Mouse (Mus musculus) hindbrain, embryonic 14.5 days (tissue): ENCODE measurements around the gene Ccdc153. TPM values are rescaled to one million over a fixed set of nuclear protein-coding genes. Genes with fewer than 3 reads are reported as not detected.

Source experiments
- ATAC-seq: fragments of 200-750 bp; cut with Nextera tagmentation; 2 replicates; pipeline ENCODE4 v1.8.0; 2017; ENCODE audit warnings: moderate number of reproducible peaks, mild to moderate bottlenecking, moderate TSS enrichment, moderate library complexity; ENCODE audit not compliant: low FRiP score
- DNase-seq: peaks from one replicate; pipeline ENCODE4 v3.0.0-alpha.2; 2015; ENCODE audit warnings: low spot score
- H3K27ac ChIP-seq: fragments of 300-500 bp; sonication (generic); 2 replicates; pipeline ENCODE4 v1.5.1; 2014; ENCODE audit warnings: mild to moderate bottlenecking, moderate library complexity
- H3K27me3 ChIP-seq: fragments of 300-500 bp; sonication (generic); 2 replicates; pipeline ENCODE4 v1.6.1; 2014; ENCODE audit warnings: mild to moderate bottlenecking, low read length, mixed read lengths; ENCODE audit not compliant: control insufficient read depth, insufficient read depth
- H3K36me3 ChIP-seq: fragments of 300-500 bp; sonication (generic); replicated peaks from 2 replicates; pipeline ENCODE4 v1.6.1; 2014; ENCODE audit not compliant: control insufficient read depth, insufficient read depth
- H3K4me1 ChIP-seq: fragments of 300-500 bp; sonication (generic); replicated peaks from 2 replicates; pipeline ENCODE4 v1.6.1; 2014; ENCODE audit warnings: antibody characterized with exemption, low read length, mixed read lengths; ENCODE audit not compliant: control insufficient read depth, insufficient read depth
- H3K4me2 ChIP-seq: fragments of 300-500 bp; sonication (generic); replicated peaks from 2 replicates; pipeline ENCODE4 v1.6.1; 2014; ENCODE audit warnings: mild to moderate bottlenecking, moderate library complexity
- H3K4me3 ChIP-seq: fragments of 300-500 bp; sonication (generic); replicated peaks from 2 replicates; pipeline ENCODE4 v1.5.1; 2014; ENCODE audit warnings: mild to moderate bottlenecking, low read length
- H3K9ac ChIP-seq: fragments of 300-500 bp; sonication (generic); 2 replicates; pipeline ENCODE4 v1.6.1; 2014
- H3K9me3 ChIP-seq: fragments of 300-500 bp; sonication (generic); 2 replicates; pipeline ENCODE4 v1.6.1; 2016; ENCODE audit warnings: low read length; ENCODE audit not compliant: control insufficient read depth
- WGBS: fragments of 180-500 bp; shearing (Covaris S2); extraction: QIAGEN DNeasy Blood & Tissue Kit; methylation state at CpG from one replicate; pipeline ENCODE4 v1.1.7; 2014; 5-methylcytosine and 5-hydroxymethylcytosine counted together
- polyA plus RNA-seq: library from polyadenylated mRNA; unstranded; fragments of >200 nt; fragmentation: Nextera tagmentation; extraction: Ambion mirVana; gene quantifications from 2 replicates; pipeline ENCODE4 v1.2.1, GENCODE M21; 2014

Ccdc153 gene
- polyA plus RNA-seq, 1 experiment from 2014 or later, result not detected

- WGBS, result 84% methylated on average over 4 of the region's 4 CpGs
- no peak for ATAC-seq
- Histone ChIP-seq H3K27ac (no peak overlapping the region), H3K9ac (no peak overlapping the region), H3K36me3 (no peaks in the 10 kb centered on the region), H3K4me3 (no peak overlapping the region), H3K27me3 (no peaks in the 10 kb centered on the region), H3K4me1 (peaks cover 9% of the 10 kb centered on the region), H3K4me2 (no peak overlapping the region), H3K9me3 (no peaks in the 10 kb centered on the region)
- DNase-seq, result no peak
Measured at GRCm38 (mm10) chr9:44237128-44237527, 3.3 kb upstream of the Ccdc153 start.

- no peaks in the 10 kb centered on the region for H3K9me3 ChIP-seq
- no peaks in the 10 kb centered on the region for H3K27me3 ChIP-seq
- H3K27ac ChIP-seq, result no peak overlapping the region
- no peaks in the 10 kb centered on the region for H3K4me1 ChIP-seq
- no peak overlapping the region for H3K4me2 ChIP-seq
- H3K4me3 ChIP-seq, result no peak overlapping the region
- 76% methylated on average over 17 of the region's 17 CpGs for WGBS
- ATAC-seq, result no peak
- H3K36me3 ChIP-seq, result no peaks in the 10 kb centered on the region
- H3K9ac ChIP-seq, result no peak overlapping the region
- no peak for DNase-seq
Measured at GRCm38 (mm10) chr9:44238501-44239190, 1.8 kb upstream of the Ccdc153 start.

GRCm38 (mm10) chr9:44239447-44239846, 1.0 kb upstream of the Ccdc153 start:
- Histone ChIP-seq H3K27me3 (no peaks in the 10 kb centered on the region), H3K9ac (no peak overlapping the region), H3K27ac (no peak overlapping the region), H3K4me3 (no peak overlapping the region), H3K9me3 (no peaks in the 10 kb centered on the region), H3K4me1 (no peaks in the 10 kb centered on the region), H3K4me2 (no peak overlapping the region), H3K36me3 (no peaks in the 10 kb centered on the region)
- DNase-seq (peak; percentile 81), ATAC-seq (no peak)
- 13% methylated on average over 5 of the region's 5 CpGs for WGBS

GRCm38 (mm10) chr9:44240911-44241310, 435 bp downstream of the Ccdc153 start:
- no peak overlapping the region for H3K4me3 ChIP-seq
- H3K27me3 ChIP-seq, result no peaks in the 10 kb centered on the region
- no peaks in the 10 kb centered on the region for H3K36me3 ChIP-seq
- ATAC-seq, result no peak
- DNase-seq, result no peak
- H3K4me2 ChIP-seq, result no peak overlapping the region
- 43% methylated on average over 5 of the region's 5 CpGs for WGBS
- H3K9ac ChIP-seq, result no peak overlapping the region
- no peaks in the 10 kb centered on the region for H3K4me1 ChIP-seq
- no peaks in the 10 kb centered on the region for H3K9me3 ChIP-seq
- H3K27ac ChIP-seq, result no peak overlapping the region

- Histone ChIP-seq H3K36me3 (no peaks in the 10 kb centered on the region), H3K27ac (no peak overlapping the region), H3K27me3 (no peaks in the 10 kb centered on the region), H3K4me2 (no peak overlapping the region), H3K4me3 (no peak overlapping the region), H3K4me1 (no peaks in the 10 kb centered on the region), H3K9me3 (no peaks in the 10 kb centered on the region), H3K9ac (no peak overlapping the region)
- DNase-seq, result no peak
- WGBS, result 70% methylated on average over 9 of the region's 9 CpGs
- ATAC-seq, result no peak
Measured at GRCm38 (mm10) chr9:44241418-44241817, 942 bp downstream of the Ccdc153 start.

GRCm38 (mm10) chr9:44243621-44244020, 3.1 kb downstream of the Ccdc153 start:
- no peak for ATAC-seq
- H3K4me3 ChIP-seq, result no peak overlapping the region

GRCm38 (mm10) chr9:44247907-44248306, 7.4 kb downstream of the Ccdc153 start:
- Histone ChIP-seq H3K36me3 (no peaks in the 10 kb centered on the region), H3K4me2 (no peak overlapping the region), H3K4me1 (peaks cover 4% of the 10 kb centered on the region; the same call in 1 of the 2 replicates), H3K9me3 (no peaks in the 10 kb centered on the region), H3K27me3 (no peaks in the 10 kb centered on the region), H3K27ac (no peak overlapping the region), H3K9ac (no peak overlapping the region), H3K4me3 (no peak overlapping the region)
- 91% methylated on average over 6 of the region's 6 CpGs for WGBS
- no peak for DNase-seq
- ATAC-seq, result no peak

More at GRCm38 (mm10) chr9:44243621-44244020, 3.1 kb downstream of the Ccdc153 start:
- no peaks in the 10 kb centered on the region for H3K36me3 ChIP-seq
- no peaks in the 10 kb centered on the region for H3K27me3 ChIP-seq
- no peak overlapping the region for H3K4me2 ChIP-seq
- no peaks in the 10 kb centered on the region for H3K9me3 ChIP-seq
- H3K4me1 ChIP-seq, result no peaks in the 10 kb centered on the region
- DNase-seq, result no peak
- WGBS, result 49% methylated on average over 2 of the region's 2 CpGs
- no peak overlapping the region for H3K9ac ChIP-seq
- H3K27ac ChIP-seq, result no peak overlapping the region

- no peaks in the 10 kb centered on the region for H3K36me3 ChIP-seq
- WGBS, result 52% methylated on average over 26 of the region's 26 CpGs
- no peaks in the 10 kb centered on the region for H3K27me3 ChIP-seq
- no peak overlapping the region for H3K27ac ChIP-seq
- H3K4me1 ChIP-seq, result peaks cover 20% of the 10 kb centered on the region
- no peak for DNase-seq
- no peak overlapping the region for H3K4me3 ChIP-seq
- ATAC-seq, result peak; percentile 66; the same call in 1 of the 2 replicates
- H3K4me2 ChIP-seq, result no peak overlapping the region
- H3K9me3 ChIP-seq, result no peaks in the 10 kb centered on the region
- H3K9ac ChIP-seq, result no peak overlapping the region
Measured at GRCm38 (mm10) chr9:44249181-44250146, 9.0 kb downstream of the Ccdc153 start.

- peaks cover 29% of the 10 kb centered on the region for H3K4me1 ChIP-seq
- no peaks in the 10 kb centered on the region for H3K9me3 ChIP-seq
- ATAC-seq (no peak), DNase-seq (no peak)
- no peak overlapping the region for H3K4me2 ChIP-seq
- no peak overlapping the region for H3K4me3 ChIP-seq
- H3K27ac ChIP-seq, result no peak overlapping the region
- H3K36me3 ChIP-seq, result no peaks in the 10 kb centered on the region
- H3K27me3 ChIP-seq, result no peaks in the 10 kb centered on the region
- H3K9ac ChIP-seq, result no peak overlapping the region
- WGBS, result 36% methylated on average over 4 of the region's 4 CpGs
Measured at GRCm38 (mm10) chr9:44250445-44250844, 10.0 kb downstream of the Ccdc153 start.
